7 mouse cellular contexts compared by ENCODE assay signal in genomic region chr17:12725871-12726270, GRCm38 (mm10). TPM values are rescaled to one million over a fixed set of nuclear protein-coding genes. Genes with fewer than 3 reads are reported as not detected.
DNase-seq lines count a peak whose midpoint lies in the region; ATAC-seq and TF ChIP-seq lines count a peak whose summit lies in the region.

No protein-coding gene starts in this region.

- H3K4me1 ChIP-seq in embryonic facial prominence, embryonic 13.5 days, result peaks cover 54% of the 10 kb centered on the region
- peaks cover 45% of the 10 kb centered on the region for H3K4me1 ChIP-seq in intestine, embryonic 15.5 days (replicated peaks)
- H3K4me1 ChIP-seq in lung, embryonic 14.5 days (ENCODE audit: insufficient read depth), result peaks cover 35% of the 10 kb centered on the region

- no peaks in the 10 kb centered on the region for H3K9me3 ChIP-seq in embryonic facial prominence, embryonic 13.5 days
- no peaks in the 10 kb centered on the region for H3K9me3 ChIP-seq in intestine, embryonic 15.5 days
- H3K9me3 ChIP-seq in lung, embryonic 14.5 days (ENCODE audit: low read depth, low read length), result no peaks in the 10 kb centered on the region

- 32% methylated on average over 4 of the region's 4 CpGs for WGBS in embryonic facial prominence, embryonic 13.5 days
- 15% methylated on average over 4 of the region's 4 CpGs for WGBS in intestine, embryonic 15.5 days
- WGBS in lung, embryonic 14.5 days, result 12% methylated on average over 4 of the region's 4 CpGs

- H3K4me3 ChIP-seq in embryonic facial prominence, embryonic 13.5 days, result no peak overlapping the region
- no peak overlapping the region for H3K4me3 ChIP-seq in intestine, embryonic 15.5 days (replicated peaks)
- H3K4me3 ChIP-seq in lung, embryonic 14.5 days (ENCODE audit: low read depth, low read length), result no peak overlapping the region

- no peak overlapping the region for H3K4me2 ChIP-seq in embryonic facial prominence, embryonic 13.5 days
- H3K4me2 ChIP-seq in intestine, embryonic 15.5 days (replicated peaks), result no peak overlapping the region
- no peak overlapping the region for H3K4me2 ChIP-seq in lung, embryonic 14.5 days

- H3K36me3 ChIP-seq in embryonic facial prominence, embryonic 13.5 days, result peaks cover 48% of the 10 kb centered on the region
- H3K36me3 ChIP-seq in intestine, embryonic 15.5 days, result 0 out of 2 replicates have a peak, but pooled peaks cover 7% of the 10 kb centered on the region
- peaks cover 69% of the 10 kb centered on the region for H3K36me3 ChIP-seq in lung, embryonic 14.5 days (ENCODE audit: insufficient read depth)

- no peak overlapping the region for H3K9ac ChIP-seq in embryonic facial prominence, embryonic 13.5 days
- H3K9ac ChIP-seq in intestine, embryonic 15.5 days, result no peak overlapping the region
- no peak overlapping the region for H3K9ac ChIP-seq in lung, embryonic 14.5 days

- H3K27ac ChIP-seq in embryonic facial prominence, embryonic 13.5 days, result peak overlapping the region; percentile 93
- peak overlapping the region; percentile 90 for H3K27ac ChIP-seq in intestine, embryonic 15.5 days
- peak overlapping the region; percentile 92 for H3K27ac ChIP-seq in lung, embryonic 14.5 days (ENCODE audit: low read depth)

- no peak for ATAC-seq in embryonic facial prominence, embryonic 13.5 days (ENCODE audit: insufficient number of reproducible peaks, insufficient read depth, low FRiP score, low TSS enrichment, low read depth)
- ATAC-seq in intestine, embryonic 15.5 days, result peak; percentile 35; the same call in 1 of the 2 replicates
- peak; percentile 47 for ATAC-seq in lung, embryonic 14.5 days (ENCODE audit: insufficient read depth)

- TF ChIP-seq CTCF in lung, embryonic 14.5 days (IDR thresholded peaks at IDR 0.05; ENCODE audit: low read depth), result no peak

- DNase-seq in ovary, postnatal 36 days (ENCODE audit: low spot score), result peak; percentile 43
- DNase-seq in ovary, postnatal 14 days (ENCODE audit: low spot score), result no peak
- DNase-seq in lung, embryonic 14.5 days, result peak; percentile 93
- no peak for DNase-seq in testis, postnatal 14 days (ENCODE audit: low spot score)
- no peak for DNase-seq in right cerebral cortex, adult 18-20 months

- H3K27me3 ChIP-seq in embryonic facial prominence, embryonic 13.5 days, result no peaks in the 10 kb centered on the region
- no peaks in the 10 kb centered on the region for H3K27me3 ChIP-seq in intestine, embryonic 15.5 days (replicated peaks)
- no peaks in the 10 kb centered on the region for H3K27me3 ChIP-seq in lung, embryonic 14.5 days (ENCODE audit: insufficient read depth, low read length)

RNA-seq across cellular contexts. Expression of gene Igf2r, which starts 43.6 kb away (rescaled TPM):
- polyA plus RNA-seq in embryonic facial prominence, embryonic 13.5 days (2015; fragmentation: Nextera tagmentation; extraction: Ambion mirVana), result 27.9 and 35.4 TPM in 2 replicates
- 37.5 and 38.9 TPM in 2 replicates for polyA plus RNA-seq in intestine, embryonic 15.5 days (2015; fragmentation: Nextera tagmentation; extraction: Ambion mirVana)
- 86.6 and 87.0 TPM in 2 replicates for polyA plus RNA-seq in lung, embryonic 14.5 days (2014; fragmentation: Nextera tagmentation; extraction: Ambion mirVana)

RNA-seq across cellular contexts. Expression of gene Slc22a1, which starts 50.2 kb away (rescaled TPM):
- 0.58 TPM in 1 of 2 replicates, not detected in the other for polyA plus RNA-seq in embryonic facial prominence, embryonic 13.5 days (2015; fragmentation: Nextera tagmentation; extraction: Ambion mirVana)
- polyA plus RNA-seq in intestine, embryonic 15.5 days (2015; fragmentation: Nextera tagmentation; extraction: Ambion mirVana), result 0.40 and 0.51 TPM in 2 replicates
- 1.2 and 5.1 TPM in 2 replicates for polyA plus RNA-seq in lung, embryonic 14.5 days (2014; fragmentation: Nextera tagmentation; extraction: Ambion mirVana)

Comparison
In these comparisons a context has a peak if more than half of its experiments do, and no peak if none do; other contexts are left out.
1. DNase-seq: peak in ovary, postnatal 36 days (single experiment) and lung, embryonic 14.5 days (single experiment); none in ovary, postnatal 14 days (single experiment), testis, postnatal 14 days (single experiment) and right cerebral cortex, adult 18-20 months (single experiment).
2. Peak in every context shown above with its lines, with median percentiles within 50 percentile points of each other: H3K27ac ChIP-seq.